Mouse (Mus musculus): ENCODE measurements around the gene Tmem167b. TPM values are rescaled to one million over a fixed set of nuclear protein-coding genes. Genes with fewer than 3 reads are reported as not detected.
A peak's percentile ranks its signal among the peaks of the same experiment; 100 is the strongest.
"Not testable (repeated sequence)": the region's sequence is repeated elsewhere in the genome, so short reads cannot be mapped to it uniquely, and the experiment has no call there.

The Tmem167b gene
- polyA plus RNA-seq, 1 experiment from 2014 or later: 48.6 TPM

DNA sequence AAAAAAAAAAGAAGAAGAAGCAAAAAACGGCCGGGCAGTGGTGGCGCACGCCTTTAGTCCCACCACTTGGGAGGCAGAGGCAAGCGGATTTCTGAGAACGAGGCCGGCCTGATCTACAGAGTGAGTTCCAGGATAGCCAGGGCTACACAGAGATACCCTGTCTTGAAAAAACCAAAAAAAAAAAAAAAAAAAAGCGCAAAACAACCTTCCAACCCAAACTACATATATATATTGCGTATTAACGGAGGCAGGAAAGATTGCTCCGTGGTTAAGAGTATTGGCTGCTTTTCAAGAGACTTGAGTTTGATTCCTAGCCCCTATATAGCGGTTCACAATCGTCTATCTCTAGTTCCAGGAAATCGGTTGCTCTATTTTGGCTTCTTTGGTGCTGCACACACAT is 8.5 kb upstream of the Tmem167b start:
- no peak for ATAC-seq (ENCODE audit: insufficient number of reproducible peaks, low FRiP score, low TSS enrichment, low read depth)
- WGBS: 85% methylated on average over 14 of the region's 14 CpGs
- Histone ChIP-seq H3K4me3 (replicated peaks) (peak overlapping the region; percentile 66; the same call in 1 of the 2 replicates), H3K9me3 (replicated peaks) (no peaks in the 10 kb centered on the region), H3K27me3 (no peaks in the 10 kb centered on the region), H3K27ac (replicated peaks) (0 out of 2 replicates have a peak overlapping the region, but pooled peaks have one; percentile 34), H3K36me3 (no peaks in the 10 kb centered on the region), H3K9ac (no peak overlapping the region), H3K4me1 (peaks cover 18% of the 10 kb centered on the region), H3K4me2 (replicated peaks) (peak overlapping the region; percentile 62)

GRCm38 (mm10) chr3:108569636-108570035 is 7.4 kb upstream of the Tmem167b start:
- H3K36me3 ChIP-seq; H3K9me3 ChIP-seq (replicated peaks); H3K27me3 ChIP-seq; ATAC-seq (ENCODE audit: insufficient number of reproducible peaks, low FRiP score, low TSS enrichment, low read depth); H3K4me2 ChIP-seq (replicated peaks); H3K4me3 ChIP-seq (replicated peaks); H3K9ac ChIP-seq; H3K27ac ChIP-seq (replicated peaks): not testable (repeated sequence)
- peaks cover 18% of the 10 kb centered on the region for H3K4me1 ChIP-seq
- WGBS: 59% methylated on average over 3 of the region's 3 CpGs

- Histone ChIP-seq H3K4me3 (replicated peaks) (no peak overlapping the region), H3K27ac (replicated peaks) (0 out of 2 replicates have a peak overlapping the region, but pooled peaks have one; percentile 55), H3K36me3 (no peaks in the 10 kb centered on the region), H3K4me1 (peaks cover 12% of the 10 kb centered on the region), H3K9ac (no peak overlapping the region), H3K27me3 (no peaks in the 10 kb centered on the region), H3K4me2 (replicated peaks) (no peak overlapping the region), H3K9me3 (replicated peaks) (no peaks in the 10 kb centered on the region)
- ATAC-seq (ENCODE audit: insufficient number of reproducible peaks, low FRiP score, low TSS enrichment, low read depth): no peak
- WGBS: 28% methylated on average over 15 of the region's 15 CpGs
Observed at GRCm38 (mm10) chr3:108567990-108568877, 6.0 kb upstream of the Tmem167b start.

DNA sequence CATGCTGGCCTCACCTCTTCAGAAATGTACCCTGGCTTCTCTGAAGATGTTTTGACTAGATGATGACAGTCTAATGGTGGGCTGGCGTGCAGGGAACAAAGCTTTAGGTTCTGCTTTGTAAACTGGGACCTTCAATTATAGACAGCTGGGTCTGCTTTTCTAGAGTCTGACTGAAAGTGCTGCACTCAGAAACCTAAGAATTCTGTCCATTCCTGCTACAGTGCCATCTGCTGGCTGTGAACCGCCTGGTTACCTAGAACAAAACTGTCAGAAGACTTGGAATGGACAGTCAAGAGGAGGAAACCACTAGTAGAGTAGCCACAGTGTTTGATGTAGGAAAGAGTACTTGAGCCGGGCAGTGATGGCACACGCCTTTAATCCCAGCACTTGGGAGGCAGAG is 1.0 kb upstream of the Tmem167b start:
- 5% methylated on average over 4 of the region's 4 CpGs for WGBS
- peak overlapping the region; percentile 89 for H3K4me2 ChIP-seq (replicated peaks)
- peaks cover 12% of the 10 kb centered on the region for H3K4me1 ChIP-seq
- peak; percentile 45; the same call in 1 of the 2 replicates for ATAC-seq (ENCODE audit: insufficient number of reproducible peaks, low FRiP score, low TSS enrichment, low read depth)
- peaks cover 20% of the 10 kb centered on the region for H3K36me3 ChIP-seq
- peak overlapping the region; percentile 83 for H3K9ac ChIP-seq
- peak overlapping the region; percentile 87 for H3K4me3 ChIP-seq (replicated peaks)
- H3K27ac ChIP-seq (replicated peaks): peak overlapping the region; percentile 97
- no peaks in the 10 kb centered on the region for H3K27me3 ChIP-seq
- no peaks in the 10 kb centered on the region for H3K9me3 ChIP-seq (replicated peaks)

- Histone ChIP-seq H3K4me1 (peaks cover 12% of the 10 kb centered on the region), H3K4me2 (replicated peaks) (peak overlapping the region; percentile 89), H3K4me3 (replicated peaks) (peak overlapping the region; percentile 87), H3K9ac (peak overlapping the region; percentile 83), H3K36me3 (peaks cover 25% of the 10 kb centered on the region), H3K27ac (replicated peaks) (peak overlapping the region; percentile 97), H3K27me3 (no peaks in the 10 kb centered on the region), H3K9me3 (replicated peaks) (no peaks in the 10 kb centered on the region)
- 3% methylated on average over 15 of the region's 15 CpGs for WGBS
- ATAC-seq (ENCODE audit: insufficient number of reproducible peaks, low FRiP score, low TSS enrichment, low read depth): peak; percentile 66
Observed at GRCm38 (mm10) chr3:108562777-108563271, 558 bp upstream of the Tmem167b start.

GRCm38 (mm10) chr3:108557888-108558287 is 4.4 kb downstream of the Tmem167b start:
- Histone ChIP-seq H3K4me1 (peaks cover 17% of the 10 kb centered on the region), H3K4me3 (replicated peaks) (no peak overlapping the region), H3K27me3 (no peaks in the 10 kb centered on the region), H3K27ac (replicated peaks) (no peak overlapping the region), H3K9me3 (replicated peaks) (no peaks in the 10 kb centered on the region), H3K36me3 (peaks cover 34% of the 10 kb centered on the region), H3K4me2 (replicated peaks) (no peak overlapping the region), H3K9ac (no peak overlapping the region)
- 92% methylated on average over 4 of the region's 4 CpGs for WGBS
- ATAC-seq (ENCODE audit: insufficient number of reproducible peaks, low FRiP score, low TSS enrichment, low read depth): no peak

DNA sequence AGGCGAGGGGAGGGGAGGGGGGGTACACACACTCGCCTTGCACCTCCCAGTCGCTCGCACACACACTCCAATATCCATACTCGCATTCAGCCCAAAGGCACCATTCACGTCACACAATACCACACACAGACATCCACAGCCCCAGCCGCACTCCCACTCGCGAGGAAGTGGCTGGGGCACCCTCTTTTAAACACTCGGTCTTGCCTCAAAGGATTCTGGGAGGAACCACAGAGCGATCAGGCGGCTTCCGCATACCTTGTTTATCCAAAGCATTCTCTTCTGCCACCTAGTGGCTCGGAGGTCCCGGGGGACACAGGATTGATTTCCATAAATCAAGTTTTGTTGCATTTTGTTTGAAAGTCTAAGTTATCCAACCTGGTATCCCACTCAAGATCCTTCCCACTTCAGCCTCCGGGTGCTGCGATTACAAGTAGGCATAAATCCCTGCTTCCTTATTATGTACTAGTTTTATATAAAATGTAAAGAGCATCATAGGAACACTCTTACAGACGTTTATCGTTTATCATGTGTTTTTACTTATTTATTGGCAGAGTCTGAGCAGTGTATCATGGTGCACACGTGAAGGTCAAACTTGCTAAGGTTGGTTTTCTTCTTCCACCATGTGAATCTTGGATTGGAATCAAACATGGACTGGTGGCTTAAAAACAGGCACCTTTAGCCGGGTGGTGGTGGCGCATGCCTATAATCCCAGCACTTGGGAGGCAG is 7.5 kb downstream of the Tmem167b start:
- H3K9ac ChIP-seq: peak overlapping the region; percentile 96
- H3K36me3 ChIP-seq: peaks cover 26% of the 10 kb centered on the region
- peak overlapping the region; percentile 82 for H3K4me2 ChIP-seq (replicated peaks)
- peak overlapping the region; percentile 87 for H3K27ac ChIP-seq (replicated peaks)
- H3K4me3 ChIP-seq (replicated peaks): peak overlapping the region; percentile 88
- 0 out of 2 replicates have a peak, but pooled peaks cover 5% of the 10 kb centered on the region for H3K4me1 ChIP-seq
- H3K9me3 ChIP-seq (replicated peaks): no peaks in the 10 kb centered on the region
- peak; percentile 96 for ATAC-seq (ENCODE audit: insufficient number of reproducible peaks, low FRiP score, low TSS enrichment, low read depth)
- 14% methylated on average over 22 of the region's 22 CpGs for WGBS
- H3K27me3 ChIP-seq: no peaks in the 10 kb centered on the region

GRCm38 (mm10) chr3:108554111-108554561 is 8.1 kb downstream of the Tmem167b start:
- ATAC-seq (ENCODE audit: insufficient number of reproducible peaks, low FRiP score, low TSS enrichment, low read depth): peak; percentile 71
- peak overlapping the region; percentile 88 for H3K4me3 ChIP-seq (replicated peaks)
- peak overlapping the region; percentile 82 for H3K4me2 ChIP-seq (replicated peaks)
- H3K4me1 ChIP-seq: 0 out of 2 replicates have a peak, but pooled peaks cover 5% of the 10 kb centered on the region
- peak overlapping the region; percentile 96 for H3K9ac ChIP-seq
- H3K36me3 ChIP-seq: peaks cover 21% of the 10 kb centered on the region
- no peaks in the 10 kb centered on the region for H3K9me3 ChIP-seq (replicated peaks)
- H3K27me3 ChIP-seq: no peaks in the 10 kb centered on the region
- H3K27ac ChIP-seq (replicated peaks): peak overlapping the region; percentile 87
- WGBS: 1% methylated on average over 42 of the region's 42 CpGs

DNA sequence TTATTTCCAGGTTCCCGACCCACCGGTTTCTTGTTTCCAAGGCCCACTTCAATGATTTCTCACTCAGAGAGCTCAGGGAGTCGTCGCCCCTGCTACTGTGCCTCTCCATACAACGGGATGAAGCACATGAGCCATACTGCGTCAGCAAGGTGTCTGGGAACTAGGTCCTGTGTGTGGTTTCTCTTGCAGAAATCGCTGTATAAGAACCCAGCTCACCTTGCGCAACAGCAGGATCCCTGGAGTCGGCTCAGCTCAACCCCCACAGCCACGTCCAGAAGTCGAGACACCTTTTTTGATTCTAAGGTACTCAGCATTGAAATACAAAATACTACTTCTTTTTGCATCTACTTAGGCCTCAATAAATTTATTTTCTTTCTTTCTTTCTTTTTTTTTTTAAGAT is 20.0 kb downstream of the Tmem167b start:
- Histone ChIP-seq H3K36me3 (no peaks in the 10 kb centered on the region), H3K4me1 (peaks cover 4% of the 10 kb centered on the region; the same call in 1 of the 2 replicates), H3K4me2 (replicated peaks) (no peak overlapping the region), H3K9me3 (replicated peaks) (no peaks in the 10 kb centered on the region), H3K9ac (no peak overlapping the region), H3K27ac (replicated peaks) (no peak overlapping the region), H3K27me3 (no peaks in the 10 kb centered on the region), H3K4me3 (replicated peaks) (no peak overlapping the region)
- ATAC-seq (ENCODE audit: insufficient number of reproducible peaks, low FRiP score, low TSS enrichment, low read depth): no peak
- 77% methylated on average over 11 of the region's 11 CpGs for WGBS

DNA sequence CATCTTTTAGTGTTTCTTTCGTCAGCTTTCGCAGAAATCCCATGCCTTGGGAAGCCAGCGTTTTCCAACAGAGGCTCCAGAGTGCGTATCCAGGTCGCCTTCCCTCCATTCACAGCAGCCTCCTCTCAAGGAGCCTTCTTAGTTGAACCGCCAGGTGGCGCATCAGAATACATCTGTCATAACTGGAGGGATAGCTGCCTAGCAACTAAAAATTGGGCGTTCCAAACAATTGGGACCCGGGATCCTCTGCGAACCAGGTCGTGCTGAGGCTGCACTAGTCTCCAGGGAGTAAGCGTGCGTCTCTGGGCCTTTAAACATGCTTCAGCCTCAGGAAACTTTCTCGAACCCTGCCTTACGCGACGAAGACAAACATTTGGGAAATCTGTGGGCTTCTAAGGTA is 25.0 kb downstream of the Tmem167b start:
- Histone ChIP-seq H3K4me2 (replicated peaks) (peak overlapping the region; percentile 56), H3K9ac (no peak overlapping the region), H3K36me3 (no peaks in the 10 kb centered on the region), H3K9me3 (replicated peaks) (no peaks in the 10 kb centered on the region), H3K4me1 (peaks cover 4% of the 10 kb centered on the region), H3K27ac (replicated peaks) (no peak overlapping the region), H3K4me3 (replicated peaks) (peak overlapping the region; percentile 29), H3K27me3 (peaks cover 14% of the 10 kb centered on the region)
- peak; percentile 69 for ATAC-seq (ENCODE audit: insufficient number of reproducible peaks, low FRiP score, low TSS enrichment, low read depth)
- WGBS: 3% methylated on average over 17 of the region's 17 CpGs
